Mouse (Mus musculus): ENCODE results near the gene Ptges2.

DNA sequence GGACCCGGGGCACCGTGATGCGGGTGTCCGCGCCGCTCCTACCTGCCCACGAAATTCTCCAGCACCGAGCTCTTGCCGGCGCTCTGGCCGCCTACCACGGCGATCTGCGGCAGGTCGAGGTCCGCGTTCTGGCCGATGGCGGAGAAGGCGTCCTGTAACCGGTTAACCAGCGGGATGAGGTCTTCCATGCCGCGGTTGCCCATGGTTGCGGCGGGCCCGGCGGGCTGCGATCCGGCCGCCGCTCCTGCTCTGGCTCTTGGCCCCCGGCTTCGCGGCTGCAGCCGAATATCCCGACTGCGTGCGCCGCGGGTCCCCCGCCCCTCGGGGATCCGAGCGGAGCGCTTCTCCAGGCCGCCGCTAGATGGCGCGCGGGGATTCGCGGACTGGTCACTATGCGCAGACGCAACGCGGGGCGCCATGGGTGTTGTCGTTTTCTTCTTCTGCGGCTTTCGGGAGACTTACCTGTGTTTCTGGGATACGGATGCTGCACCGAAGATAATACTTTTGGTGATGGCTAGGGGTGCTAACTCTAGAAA is 42.6 kb upstream of the Ptges2 start, which contains the start of gene Dnm1:
- peak; percentile 18; the same call in 1 of the 2 replicates for TF ChIP-seq CTCF (conservative IDR thresholded peaks at IDR 0.05; ENCODE audit: low read length)
- no peak for TF ChIP-seq NANOG (IDR thresholded peaks at IDR 0.05; ENCODE audit: borderline replicate concordance, low read length)

Data from E14TG2a.4 (cell line).